Mouse (Mus musculus) kidney, adult 2 months (tissue): ENCODE measurements around the gene Ltc4s.

ENCODE experiments used
- CTCF ChIP-seq: fragments of 200-500 bp; conservative IDR thresholded peaks from 2 replicates; pipeline ENCODE4 v1.5.1; 2011; ENCODE audit warnings: low read depth, mild to moderate bottlenecking, control low read depth, low read length, moderate library complexity, mixed read lengths; ENCODE audit not compliant: insufficient read depth, insufficient read length
- POLR2A ChIP-seq: fragments of 200-500 bp; IDR thresholded peaks from one replicate; pipeline ENCODE4 v1.6.1; 2011; ENCODE audit warnings: low read depth, low read length, control low read depth

- TF ChIP-seq CTCF, result no peak
- TF ChIP-seq POLR2A, result no peak
These were observed 47.3 kb upstream of the Ltc4s start for GRCm38 (mm10) chr11:50285696-50286095.
